Mouse (Mus musculus) small intestine, adult 2 months (tissue): ENCODE results near the gene Mpeg1. TPM values are rescaled to one million over a fixed set of nuclear protein-coding genes. Genes with fewer than 3 reads are reported as not detected.
A peak's percentile ranks its signal among the peaks of the same experiment; 100 is the strongest.

Experiments
- H3K27ac ChIP-seq: fragments of 200-500 bp; 2 replicates; pipeline ENCODE4 v1.5.1; 2012; ENCODE audit warnings: low read depth, low read length, control low read depth, inconsistent platforms; ENCODE audit not compliant: insufficient read depth
- H3K27me3 ChIP-seq: fragments of 200-500 bp; 2 replicates; pipeline ENCODE4 v1.6.1; 2012; ENCODE audit warnings: mild to moderate bottlenecking, moderate library complexity, low read length, inconsistent platforms; ENCODE audit not compliant: control insufficient read depth, insufficient read depth
- H3K36me3 ChIP-seq: fragments of 200-500 bp; 2 replicates; pipeline ENCODE4 v1.6.1; 2012; ENCODE audit warnings: mild to moderate bottlenecking, low read length, control low read depth, inconsistent platforms; ENCODE audit not compliant: control insufficient read depth, insufficient read depth
- H3K4me1 ChIP-seq: fragments of 200-500 bp; 2 replicates; pipeline ENCODE4 v1.6.1; 2012; ENCODE audit warnings: low read length, inconsistent platforms, mixed read lengths; ENCODE audit not compliant: control insufficient read depth, insufficient read depth, insufficient read length
- H3K4me3 ChIP-seq: fragments of 200-500 bp; 2 replicates; pipeline ENCODE4 v1.5.1; 2012; ENCODE audit warnings: low read depth, mild to moderate bottlenecking, control low read depth, inconsistent platforms, low read length, moderate library complexity
- CTCF ChIP-seq: fragments of 200-500 bp; IDR thresholded peaks from 2 replicates; pipeline ENCODE4 v1.5.1; 2012; ENCODE audit warnings: low read depth, mild to moderate bottlenecking, control low read depth, inconsistent platforms, low read length, moderate library complexity, mixed read lengths; ENCODE audit not compliant: insufficient replicate concordance, insufficient read length; ENCODE audit errors: extremely low read depth
- POLR2A ChIP-seq: fragments of 200-500 bp; IDR thresholded peaks from 2 replicates; pipeline ENCODE4 v1.6.1; 2012; ENCODE audit warnings: low read depth, mild to moderate bottlenecking, control low read depth, inconsistent platforms, low read length, moderate library complexity
- WGBS: fragments of 180-500 bp; shearing (Covaris S2); methylation state at CpG from one replicate; pipeline ENCODE4 v1.1.7; 2018; 5-methylcytosine and 5-hydroxymethylcytosine counted together
- polyA plus RNA-seq: library from polyadenylated mRNA; depleted of rRNA; stranded (reverse); fragments of >200 nt; gene quantifications from 2 replicates; pipeline ENCODE4 v1.2.3, GENCODE M21; 2012

The Mpeg1 gene
- polyA plus RNA-seq, 1 experiment: 3.5 TPM

GRCm38 (mm10) chr19:12486875-12487274 is 26.3 kb downstream of the Mpeg1 start:
- Histone ChIP-seq H3K27ac (peak overlapping the region; percentile 98), H3K36me3 (peaks cover 22% of the 10 kb centered on the region), H3K4me3 (no peak overlapping the region), H3K4me1 (peaks cover 41% of the 10 kb centered on the region), H3K27me3 (no peaks in the 10 kb centered on the region)
- WGBS: 27% methylated on average over 6 of the region's 6 CpGs
- TF ChIP-seq POLR2A (no peak), CTCF (no peak)

GRCm38 (mm10) chr19:12487511-12488204 is 27.1 kb downstream of the Mpeg1 start:
- Histone ChIP-seq H3K27me3 (no peaks in the 10 kb centered on the region), H3K4me1 (peaks cover 44% of the 10 kb centered on the region), H3K27ac (peak overlapping the region; percentile 98), H3K4me3 (no peak overlapping the region), H3K36me3 (peaks cover 23% of the 10 kb centered on the region)
- no peak for TF ChIP-seq POLR2A
- no peak for TF ChIP-seq CTCF
- 40% methylated on average over 12 of the region's 12 CpGs for WGBS

GRCm38 (mm10) chr19:12488205-12488966 is 27.8 kb downstream of the Mpeg1 start:
- H3K27ac ChIP-seq: peak overlapping the region; percentile 98
- peaks cover 17% of the 10 kb centered on the region for H3K36me3 ChIP-seq
- TF ChIP-seq POLR2A (no peak; the same call in 1 of the 2 replicates), CTCF (peak; percentile 92)
- peak overlapping the region; percentile 23 for H3K4me3 ChIP-seq
- no peaks in the 10 kb centered on the region for H3K27me3 ChIP-seq
- peaks cover 44% of the 10 kb centered on the region for H3K4me1 ChIP-seq
- 11% methylated on average over 9 of the region's 9 CpGs for WGBS

DNA sequence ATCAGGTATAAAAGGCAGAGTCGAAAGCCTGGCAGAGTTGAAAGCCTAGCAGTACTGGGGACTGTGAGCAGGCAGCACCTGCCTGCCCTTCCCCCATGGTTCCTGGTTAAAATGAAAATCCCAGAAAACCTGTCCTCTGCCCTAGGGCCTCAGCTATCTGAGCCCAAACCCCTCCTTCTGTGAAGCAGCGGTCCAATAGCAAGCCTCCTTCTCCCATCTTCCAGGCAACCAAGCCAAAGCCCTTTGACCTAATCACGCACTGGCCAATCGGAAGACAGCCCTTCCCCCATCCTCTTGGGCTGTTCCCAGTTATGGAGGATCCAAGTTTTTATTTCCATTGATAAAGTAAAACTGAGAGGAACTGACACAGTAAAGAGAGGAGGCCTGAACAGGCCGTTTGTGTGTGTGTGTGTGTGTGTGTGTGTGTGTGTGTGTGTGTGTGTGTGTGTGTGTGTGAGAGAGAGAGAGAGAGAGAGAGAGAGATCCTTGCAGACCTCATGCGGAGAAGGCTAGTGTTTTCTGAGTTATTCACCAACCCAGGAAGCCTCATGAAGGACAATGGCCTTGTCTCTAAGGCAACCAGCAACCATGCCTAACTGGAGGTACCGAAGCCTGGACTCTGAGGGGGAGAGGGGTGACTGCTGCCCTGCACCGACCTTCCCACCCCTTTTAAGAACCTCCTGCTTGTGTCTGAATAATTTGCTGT is 28.5 kb downstream of the Mpeg1 start:
- Histone ChIP-seq H3K27ac (peak overlapping the region; percentile 98), H3K36me3 (peaks cover 16% of the 10 kb centered on the region), H3K4me3 (peak overlapping the region; percentile 53), H3K27me3 (no peaks in the 10 kb centered on the region), H3K4me1 (peaks cover 40% of the 10 kb centered on the region)
- no peak for TF ChIP-seq CTCF
- TF ChIP-seq POLR2A: no peak; the same call in 1 of the 2 replicates
- 20% methylated on average over 8 of the region's 8 CpGs for WGBS

DNA sequence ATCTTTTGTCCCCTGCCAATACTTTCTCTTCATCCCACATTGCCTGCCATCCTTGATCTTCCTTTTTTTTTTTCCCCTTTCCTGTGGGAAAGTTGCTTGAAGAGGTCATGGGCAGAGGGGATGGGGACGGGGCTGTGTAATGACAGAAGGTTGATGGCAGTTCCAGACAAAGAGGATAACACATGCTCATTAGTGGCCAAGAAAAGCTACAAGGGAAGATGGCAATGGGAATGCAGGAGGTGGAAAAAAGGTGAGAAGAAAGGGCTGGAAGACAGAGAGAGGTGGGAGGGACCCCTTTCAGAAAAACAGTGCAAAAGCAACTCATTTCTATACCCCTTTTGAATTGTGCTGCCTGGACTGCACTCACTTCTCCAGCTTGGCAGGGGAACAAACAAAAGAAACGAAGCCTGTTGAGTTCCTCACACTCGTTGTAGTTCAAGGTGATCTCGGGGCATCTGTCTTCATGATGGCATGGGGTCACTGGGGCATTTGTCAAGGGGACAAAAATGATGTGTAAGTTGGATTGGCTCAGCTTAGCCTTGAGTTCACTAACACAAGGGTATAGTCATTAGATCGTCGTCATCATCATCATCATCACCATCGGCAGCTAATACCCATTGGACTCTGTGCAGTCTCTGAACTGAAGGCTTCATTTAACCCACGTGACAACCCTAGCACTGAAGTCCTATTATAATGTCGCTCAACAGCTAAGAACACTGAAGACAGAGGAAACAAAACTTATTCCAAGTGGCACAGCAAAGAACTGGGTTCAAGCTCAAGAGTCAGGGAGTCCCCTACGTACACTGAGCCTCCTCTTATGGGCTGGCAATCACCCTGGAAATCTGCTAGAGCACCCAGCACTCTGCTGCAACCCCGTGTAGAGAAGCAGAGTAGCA is 29.3 kb downstream of the Mpeg1 start:
- H3K36me3 ChIP-seq: peaks cover 16% of the 10 kb centered on the region
- no peaks in the 10 kb centered on the region for H3K27me3 ChIP-seq
- H3K27ac ChIP-seq: peak overlapping the region; percentile 89
- TF ChIP-seq CTCF: no peak
- TF ChIP-seq POLR2A: no peak
- 69% methylated on average over 11 of the region's 11 CpGs for WGBS
- H3K4me1 ChIP-seq: peaks cover 39% of the 10 kb centered on the region
- peak overlapping the region; percentile 53 for H3K4me3 ChIP-seq

DNA sequence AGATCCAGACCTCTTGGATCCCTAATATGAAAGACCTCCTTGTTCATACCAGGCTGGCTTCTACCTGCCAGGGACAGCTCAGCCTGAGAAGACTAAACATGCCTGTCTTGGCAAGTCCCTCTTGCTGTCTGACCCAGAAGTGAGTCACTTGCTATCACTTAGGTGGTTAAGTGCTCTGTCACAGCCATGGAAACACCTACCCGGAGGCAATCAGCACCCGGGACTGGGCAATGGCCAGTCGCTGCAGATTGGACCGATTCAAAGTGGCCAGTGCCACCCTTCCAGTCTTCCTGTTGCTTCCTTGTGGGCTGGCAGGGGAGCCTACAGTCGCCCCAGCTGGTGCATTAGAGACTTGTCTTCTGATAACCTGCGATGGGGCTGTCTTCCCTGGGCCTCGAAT is 31.1 kb downstream of the Mpeg1 start:
- WGBS: 76% methylated on average over 7 of the region's 7 CpGs
- H3K4me1 ChIP-seq: peaks cover 39% of the 10 kb centered on the region
- TF ChIP-seq POLR2A (no peak), CTCF (no peak)
- H3K4me3 ChIP-seq: no peak overlapping the region
- H3K36me3 ChIP-seq: peaks cover 12% of the 10 kb centered on the region
- no peaks in the 10 kb centered on the region for H3K27me3 ChIP-seq
- H3K27ac ChIP-seq: no peak overlapping the region
